Comparison of ENCODE assay signal across 15 mouse cellular contexts in genomic region chr2:113691932-113692331, GRCm38 (mm10).
"Had no signal": no experiment of that assay in that cellular context is flagged by ENCODE, and none has a peak within 500 bp of the region (broad histone marks: within the 10 kb centered on the region; RNA-seq: fewer than 3 reads in every experiment).

No protein-coding gene starts in this region.

- H3K27me3 ChIP-seq: limb, embryonic 15.5 days; liver, embryonic 12.5 days; midbrain, embryonic 12.5 days; neural tube, embryonic 13.5 days had no signal

- H3K36me3 ChIP-seq: limb, embryonic 15.5 days; liver, embryonic 12.5 days; midbrain, embryonic 12.5 days; neural tube, embryonic 13.5 days had no signal

- H3K4me1 ChIP-seq: liver, embryonic 12.5 days had no signal

- ATAC-seq: liver, embryonic 12.5 days had no signal

- H3K27ac ChIP-seq: kidney, postnatal 0 days; limb, embryonic 15.5 days; liver, embryonic 12.5 days; midbrain, embryonic 12.5 days; neural tube, embryonic 13.5 days had no signal

- H3K4me3 ChIP-seq: limb, embryonic 15.5 days; liver, embryonic 12.5 days; midbrain, embryonic 12.5 days; neural tube, embryonic 13.5 days had no signal

- H3K4me2 ChIP-seq: limb, embryonic 15.5 days; liver, embryonic 12.5 days; midbrain, embryonic 12.5 days; neural tube, embryonic 13.5 days had no signal

- H3K9ac ChIP-seq: limb, embryonic 15.5 days; liver, embryonic 12.5 days; midbrain, embryonic 12.5 days; neural tube, embryonic 13.5 days had no signal

- H3K9me3 ChIP-seq: limb, embryonic 15.5 days; liver, embryonic 12.5 days; midbrain, embryonic 12.5 days; neural tube, embryonic 13.5 days had no signal

- DNase-seq: kidney, adult 11 months; kidney, adult 9 months; kidney, postnatal 36 days; layer of hippocampus, adult 9-11 months; layer of hippocampus, postnatal 36 days; retina, postnatal 1 day; right cerebral cortex, postnatal 4 days; spleen, adult 18-20 months; thymus, adult 18-20 months; thymus, postnatal 14 days had no signal
